Mouse (Mus musculus): Measurements from ENCODE around the gene Fam206a. TPM values are rescaled to one million over a fixed set of nuclear protein-coding genes. Genes with fewer than 3 reads are reported as not detected.

Fam206a gene
- polyA plus RNA-seq, 1 experiment from 2014 or later = 11.2 TPM

DNA sequence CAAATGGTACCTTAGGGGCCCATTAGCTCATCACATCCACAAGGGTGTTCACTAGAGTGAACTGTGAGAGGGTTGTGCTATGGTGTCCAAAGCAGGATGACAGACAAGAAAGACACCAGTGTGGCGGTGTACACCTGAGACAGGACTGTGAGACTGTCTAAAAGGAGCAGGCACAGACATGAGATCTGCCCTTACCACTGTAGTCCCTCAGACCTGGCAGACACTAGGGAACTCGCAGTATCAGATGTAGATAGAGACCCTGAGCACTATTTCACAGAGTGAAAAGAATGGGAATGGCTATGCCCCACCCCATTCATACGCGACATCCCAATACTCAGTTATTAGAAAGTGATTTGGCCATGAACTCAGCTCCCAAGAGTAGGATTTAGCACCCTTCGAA lies 53.8 kb downstream of the Fam206a start:
- no peaks in the 10 kb centered on the region for H3K27me3 ChIP-seq (replicated peaks; ENCODE audit: control insufficient read depth, insufficient read depth, low read length)
- H3K4me1 ChIP-seq (ENCODE audit: control insufficient read depth, insufficient read depth, low read length) = no peaks in the 10 kb centered on the region
- H3K9ac ChIP-seq (ENCODE audit: low read depth, low read length) = no peak overlapping the region
- no peak overlapping the region for H3K4me2 ChIP-seq (ENCODE audit: low read depth, low read length)
- H3K36me3 ChIP-seq (ENCODE audit: control insufficient read depth, insufficient read depth, low read length) = no peaks in the 10 kb centered on the region
- H3K4me3 ChIP-seq (ENCODE audit: low read length) = no peak overlapping the region
- WGBS = 90% methylated on average over 5 of the region's 5 CpGs
- no peak for ATAC-seq
- no peaks in the 10 kb centered on the region for H3K9me3 ChIP-seq (ENCODE audit: control insufficient read depth, low read length)
- H3K27ac ChIP-seq (ENCODE audit: low read length) = no peak overlapping the region

DNA sequence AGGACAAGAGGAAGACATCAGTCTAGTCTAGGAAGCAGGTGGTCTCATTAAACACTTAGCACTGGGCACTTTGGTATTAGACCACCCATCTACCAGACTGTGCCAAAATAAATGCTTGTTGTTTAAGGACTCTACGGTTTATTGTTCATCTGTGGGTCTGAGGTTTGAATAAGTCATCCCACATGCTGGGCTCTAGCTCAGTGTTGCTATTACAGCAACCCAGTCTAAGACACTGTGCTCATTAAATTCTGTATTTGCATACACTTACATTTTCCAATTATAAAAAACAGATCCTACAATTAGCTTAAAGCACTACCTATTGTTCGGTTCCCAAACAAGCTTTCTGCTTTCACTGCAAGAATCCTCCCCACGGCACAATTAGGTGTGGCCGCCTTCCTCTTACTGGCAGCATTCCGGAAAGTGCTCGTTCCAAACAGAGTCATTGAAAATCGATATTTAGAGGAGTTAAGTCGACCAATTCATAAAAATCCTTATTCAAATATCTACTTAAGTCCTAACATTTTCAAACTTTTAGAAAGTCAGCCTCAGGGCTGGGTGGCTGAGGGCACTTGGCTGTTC lies 54.3 kb downstream of the Fam206a start:
- WGBS = 79% methylated on average over 8 of the region's 8 CpGs
- no peak overlapping the region for H3K4me2 ChIP-seq (ENCODE audit: low read depth, low read length)
- H3K27ac ChIP-seq (ENCODE audit: low read length) = no peak overlapping the region
- H3K9ac ChIP-seq (ENCODE audit: low read depth, low read length) = no peak overlapping the region
- no peak overlapping the region for H3K4me3 ChIP-seq (ENCODE audit: low read length)
- H3K36me3 ChIP-seq (ENCODE audit: control insufficient read depth, insufficient read depth, low read length) = no peaks in the 10 kb centered on the region
- H3K4me1 ChIP-seq (ENCODE audit: control insufficient read depth, insufficient read depth, low read length) = no peaks in the 10 kb centered on the region
- no peaks in the 10 kb centered on the region for H3K9me3 ChIP-seq (ENCODE audit: control insufficient read depth, low read length)
- no peaks in the 10 kb centered on the region for H3K27me3 ChIP-seq (replicated peaks; ENCODE audit: control insufficient read depth, insufficient read depth, low read length)
- no peak for ATAC-seq

DNA sequence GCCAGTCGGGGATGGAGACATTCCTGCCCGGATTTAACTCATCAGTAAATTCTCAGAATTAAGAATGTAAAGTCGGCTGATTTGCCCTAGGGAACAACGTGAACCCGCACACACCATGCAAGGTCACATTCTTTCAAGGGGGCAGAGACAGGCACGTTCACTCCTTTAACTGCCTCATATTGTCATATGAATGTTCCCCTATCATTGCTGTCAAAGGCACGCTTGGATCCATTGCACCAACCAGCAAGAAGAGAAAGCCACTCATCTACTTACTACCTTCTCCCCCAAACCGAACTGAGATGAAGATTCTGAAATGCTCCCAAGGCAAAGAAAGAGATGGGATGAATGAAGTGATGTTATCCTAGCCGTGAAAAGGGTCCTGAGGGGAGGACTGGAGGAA lies 56.6 kb downstream of the Fam206a start:
- ATAC-seq = no peak
- H3K9ac ChIP-seq (ENCODE audit: low read depth, low read length) = no peak overlapping the region
- no peaks in the 10 kb centered on the region for H3K9me3 ChIP-seq (ENCODE audit: control insufficient read depth, low read length)
- no peak overlapping the region for H3K4me2 ChIP-seq (ENCODE audit: low read depth, low read length)
- H3K27ac ChIP-seq (ENCODE audit: low read length) = no peak overlapping the region
- no peaks in the 10 kb centered on the region for H3K36me3 ChIP-seq (ENCODE audit: control insufficient read depth, insufficient read depth, low read length)
- no peaks in the 10 kb centered on the region for H3K27me3 ChIP-seq (replicated peaks; ENCODE audit: control insufficient read depth, insufficient read depth, low read length)
- WGBS = 74% methylated on average over 9 of the region's 9 CpGs
- H3K4me3 ChIP-seq (ENCODE audit: low read length) = no peak overlapping the region
- H3K4me1 ChIP-seq (ENCODE audit: control insufficient read depth, insufficient read depth, low read length) = peaks cover 4% of the 10 kb centered on the region

Other genes with a start within 250 kb of the Fam206a start
- gene Gm26657, start 62.3 kb upstream of the Fam206a start, polyA plus RNA-seq (2015; fragmentation: Nextera tagmentation; extraction: Ambion mirVana) = not detected in 2 replicates
- gene Actl7b, start 60.9 kb upstream of the Fam206a start, polyA plus RNA-seq (2015; fragmentation: Nextera tagmentation; extraction: Ambion mirVana) = not detected in 2 replicates
- not detected in 2 replicates for gene Actl7a, start 58.9 kb upstream of the Fam206a start, polyA plus RNA-seq (2015; fragmentation: Nextera tagmentation; extraction: Ambion mirVana)
- gene Elp1, start within 50 bp of the Fam206a start, polyA plus RNA-seq (2015; fragmentation: Nextera tagmentation; extraction: Ambion mirVana) = 24.4 and 25.5 TPM in 2 replicates
- 17.7 and 19.3 TPM in 2 replicates for gene Ctnnal1, start 62.8 kb downstream of the Fam206a start, polyA plus RNA-seq (2015; fragmentation: Nextera tagmentation; extraction: Ambion mirVana)
- 6.3 and 6.7 TPM in 2 replicates for gene Tmem245, start 145.1 kb downstream of the Fam206a start, polyA plus RNA-seq (2015; fragmentation: Nextera tagmentation; extraction: Ambion mirVana)
- gene Frrs1l, start 188.0 kb downstream of the Fam206a start, polyA plus RNA-seq (2015; fragmentation: Nextera tagmentation; extraction: Ambion mirVana) = 0.39 and 0.43 TPM in 2 replicates